Mouse (Mus musculus) MEL (cell line): ENCODE measurements around the gene Syt1. TPM values are rescaled to one million over a fixed set of nuclear protein-coding genes. Genes with fewer than 3 reads are reported as not detected.

Source experiments
- DNase-seq: peaks from one replicate; pipeline ENCODE4 v3.0.0; 2011; ENCODE audit warnings: low read depth, low spot score
- H3K27ac ChIP-seq: 2 replicates; pipeline ENCODE4 v1.5.1; 2012; ENCODE audit warnings: low read depth, mild to moderate bottlenecking, control low read depth, low read length, moderate library complexity; ENCODE audit not compliant: control insufficient read depth
- H3K27me3 ChIP-seq, 2 experiments: fragments of 150-350 bp in 1 of 2; sonication (generic) in 1 of 2; 2 replicates each; pipeline ENCODE4 v1.6.1; 2012; ENCODE audit warnings: low read length in 2 of 2, mild to moderate bottlenecking in 2 of 2, improper control_type of control experiment in 1 of 2, moderate library complexity in 1 of 2; ENCODE audit not compliant: insufficient read depth in 2 of 2, control insufficient read depth in 1 of 2
- H3K36me3 ChIP-seq, 2 experiments: 2 replicates each; pipeline ENCODE4 v1.6.1; 2012 to 2014; ENCODE audit warnings: low read length in 2 of 2, improper control_type of control experiment in 1 of 2, inconsistent platforms in 1 of 2, mild to moderate bottlenecking in 1 of 2; ENCODE audit not compliant: insufficient read depth in 2 of 2, control insufficient read depth in 1 of 2
- H3K4me1 ChIP-seq, 2 experiments: fragments of 150-350 bp in 1 of 2; sonication (generic) in 1 of 2; 2 replicates each; pipeline ENCODE4 v1.6.1; 2012; ENCODE audit warnings: low read length in 2 of 2, improper control_type of control experiment in 1 of 2, mild to moderate bottlenecking in 1 of 2; ENCODE audit not compliant: insufficient read depth in 2 of 2, control insufficient read depth in 1 of 2
- H3K4me3 ChIP-seq, 2 experiments: fragments of 150-350 bp in 1 of 2; sonication (generic) in 1 of 2; 2 replicates each; pipeline ENCODE4 v1.5.1; 2012; ENCODE audit warnings: low read depth in 2 of 2, low read length in 2 of 2, mild to moderate bottlenecking in 2 of 2, moderate library complexity in 2 of 2, control low read depth in 1 of 2, improper control_type of control experiment in 1 of 2; ENCODE audit not compliant: control insufficient read depth in 1 of 2, insufficient read depth in 1 of 2
- H3K79me2 ChIP-seq: 2 replicates; pipeline ENCODE4 v1.6.1; 2012; ENCODE audit warnings: mild to moderate bottlenecking, low read length, moderate library complexity; ENCODE audit not compliant: control insufficient read depth, poor library complexity, insufficient read depth
- H3K9ac ChIP-seq: 2 replicates; pipeline ENCODE4 v1.6.1; 2012; ENCODE audit warnings: low read depth, mild to moderate bottlenecking, control low read depth, low read length, moderate library complexity; ENCODE audit not compliant: control insufficient read depth, poor library complexity, severe bottlenecking
- H3K9me3 ChIP-seq: fragments of 150-350 bp; sonication (generic); replicated peaks from 2 replicates; pipeline ENCODE4 v1.6.1; 2012; ENCODE audit warnings: mild to moderate bottlenecking, low read length, improper control_type of control experiment, moderate library complexity; ENCODE audit not compliant: insufficient read depth
- BHLHE40 ChIP-seq: IDR thresholded peaks from 2 replicates; pipeline ENCODE4 v1.6.1; 2012; ENCODE audit warnings: low read depth, mild to moderate bottlenecking, inconsistent platforms, low read length, improper control_type of control experiment, borderline replicate concordance
- CHD2 ChIP-seq: IDR thresholded peaks from 2 replicates; pipeline ENCODE4 v1.6.1; 2011; ENCODE audit warnings: low read length, improper control_type of control experiment
- CTCF ChIP-seq, 3 experiments: IDR thresholded peaks in 2 of 3; conservative IDR thresholded peaks in 1 of 3; 2 replicates each; pipeline ENCODE4 v1.5.1; 2011 to 2012; ENCODE audit warnings: low read length in 3 of 3, low read depth in 2 of 3, mild to moderate bottlenecking in 2 of 3, improper control_type of control experiment in 1 of 3, inconsistent platforms in 1 of 3, mixed read lengths in 1 of 3, moderate library complexity in 1 of 3; ENCODE audit not compliant: control insufficient read depth in 1 of 3, insufficient read depth in 1 of 3, poor library complexity in 1 of 3, severe bottlenecking in 1 of 3
- ELF1 ChIP-seq: IDR thresholded peaks from 2 replicates; pipeline ENCODE4 v1.6.1; 2014; ENCODE audit warnings: low read depth, mild to moderate bottlenecking, inconsistent platforms, low read length, improper control_type of control experiment, moderate library complexity
- EP300 ChIP-seq, 2 experiments: IDR thresholded peaks; 2 replicates each; pipeline ENCODE4 v1.6.1; 2011; ENCODE audit warnings: improper control_type of control experiment in 2 of 2, low read length in 2 of 2, low read depth in 1 of 2, mild to moderate bottlenecking in 1 of 2
- ETS1 ChIP-seq: IDR thresholded peaks from 2 replicates; pipeline ENCODE4 v1.6.1; 2012; ENCODE audit warnings: low read depth, mild to moderate bottlenecking, inconsistent platforms, low read length, improper control_type of control experiment, moderate library complexity
- GATA1 ChIP-seq: IDR thresholded peaks from 2 replicates; pipeline ENCODE4 v1.6.1; 2011; ENCODE audit warnings: low read depth, low read length, improper control_type of control experiment
- JUND ChIP-seq: IDR thresholded peaks from 2 replicates; pipeline ENCODE4 v1.6.1; 2011; ENCODE audit warnings: low read depth, mild to moderate bottlenecking, improper control_type of control experiment, low read length
- KAT2A ChIP-seq: conservative IDR thresholded peaks from 2 replicates; pipeline ENCODE4 v1.6.1; 2012; ENCODE audit warnings: low read depth, low read length, improper control_type of control experiment, inconsistent platforms
- MAFK ChIP-seq: IDR thresholded peaks from 2 replicates; pipeline ENCODE4 v1.6.1; 2011; ENCODE audit warnings: low read depth, mild to moderate bottlenecking, low read length, improper control_type of control experiment, borderline replicate concordance
- MAX ChIP-seq: IDR thresholded peaks from 2 replicates; pipeline ENCODE4 v1.6.1; 2011; ENCODE audit warnings: low read length, improper control_type of control experiment
- MEF2A ChIP-seq: IDR thresholded peaks from 2 replicates; pipeline ENCODE4 v1.6.1; 2014; ENCODE audit warnings: low read depth, mild to moderate bottlenecking, inconsistent platforms, low read length, improper control_type of control experiment; ENCODE audit not compliant: poor library complexity, insufficient replicate concordance, severe bottlenecking; ENCODE audit errors: extremely low read depth
- NELFE ChIP-seq: IDR thresholded peaks from 2 replicates; pipeline ENCODE4 v1.6.1; 2011; ENCODE audit warnings: low read depth, low read length, improper control_type of control experiment
- NRF1 ChIP-seq: IDR thresholded peaks from 2 replicates; pipeline ENCODE4 v1.6.1; 2014; ENCODE audit warnings: low read depth, mild to moderate bottlenecking, inconsistent platforms, low read length, improper control_type of control experiment, moderate library complexity; ENCODE audit not compliant: poor library complexity, insufficient read depth, severe bottlenecking
- POLR2AphosphoS2 ChIP-seq: IDR thresholded peaks from 2 replicates; pipeline ENCODE4 v1.6.1; 2011; ENCODE audit warnings: low read length, improper control_type of control experiment
- TAL1 ChIP-seq: IDR thresholded peaks from 2 replicates; pipeline ENCODE4 v1.6.1; 2012; ENCODE audit warnings: mild to moderate bottlenecking, inconsistent platforms, low read length, moderate library complexity, mixed read lengths
- TBP ChIP-seq: IDR thresholded peaks from 2 replicates; pipeline ENCODE4 v1.8.0; 2011; ENCODE audit warnings: low read depth, low read length, improper control_type of control experiment
- TCF12 ChIP-seq: IDR thresholded peaks from 2 replicates; pipeline ENCODE4 v1.6.1; 2014; ENCODE audit warnings: low read depth, mild to moderate bottlenecking, inconsistent platforms, low read length, improper control_type of control experiment, moderate library complexity
- UBTF ChIP-seq: IDR thresholded peaks from 2 replicates; pipeline ENCODE4 v1.6.1; 2012; ENCODE audit warnings: low read depth, mild to moderate bottlenecking, inconsistent platforms, low read length, improper control_type of control experiment, moderate library complexity, borderline replicate concordance; ENCODE audit not compliant: insufficient read depth
- USF1 ChIP-seq: IDR thresholded peaks from 2 replicates; pipeline ENCODE4 v1.6.1; 2014; ENCODE audit warnings: low read depth, mild to moderate bottlenecking, inconsistent platforms, low read length, improper control_type of control experiment, moderate library complexity
- USF2 ChIP-seq, 2 experiments: IDR thresholded peaks; 2 replicates each; pipeline ENCODE4 v1.6.1; 2011 to 2012; ENCODE audit warnings: improper control_type of control experiment in 2 of 2, low read length in 2 of 2, borderline replicate concordance in 1 of 2, inconsistent platforms in 1 of 2, low read depth in 1 of 2, mild to moderate bottlenecking in 1 of 2; ENCODE audit not compliant: insufficient read depth in 1 of 2
- ZC3H11A ChIP-seq: IDR thresholded peaks from 2 replicates; pipeline ENCODE4 v1.6.1; 2012; ENCODE audit warnings: low read depth, mild to moderate bottlenecking, inconsistent platforms, low read length, improper control_type of control experiment
- ZKSCAN1 ChIP-seq: IDR thresholded peaks from 2 replicates; pipeline ENCODE4 v1.6.1; 2012; ENCODE audit warnings: low read depth, mild to moderate bottlenecking, inconsistent platforms, low read length, improper control_type of control experiment, moderate library complexity
- ZMIZ1 ChIP-seq: IDR thresholded peaks from 2 replicates; pipeline ENCODE4 v1.6.1; 2012; ENCODE audit warnings: low read depth, mild to moderate bottlenecking, inconsistent platforms, low read length, improper control_type of control experiment, moderate library complexity
- polyA plus RNA-seq, 2 experiments: library from polyadenylated mRNA; stranded (reverse) in 1 of 2; unstranded in 1 of 2; fragments of >175 nt in 1 of 2; fragments of >200 nt in 1 of 2; gene quantifications; 2 replicates each; pipeline versions ENCODE4 v1.2.1 to v1.2.4; 2012; ENCODE audit warnings: low replicate concordance in 2 of 2, low read depth in 1 of 2; ENCODE audit not compliant: insufficient read length in 2 of 2, insufficient read depth in 1 of 2, missing spikeins in 1 of 2
- total RNA-seq: library from RNA; depleted of rRNA; stranded (reverse); fragments of 300-350 nt; gene quantifications from 2 replicates; pipeline ENCODE4 v1.2.3, GENCODE M21; 2012

Syt1 gene
- total and polyA plus RNA-seq, 3 experiments, result not detected

DNA sequence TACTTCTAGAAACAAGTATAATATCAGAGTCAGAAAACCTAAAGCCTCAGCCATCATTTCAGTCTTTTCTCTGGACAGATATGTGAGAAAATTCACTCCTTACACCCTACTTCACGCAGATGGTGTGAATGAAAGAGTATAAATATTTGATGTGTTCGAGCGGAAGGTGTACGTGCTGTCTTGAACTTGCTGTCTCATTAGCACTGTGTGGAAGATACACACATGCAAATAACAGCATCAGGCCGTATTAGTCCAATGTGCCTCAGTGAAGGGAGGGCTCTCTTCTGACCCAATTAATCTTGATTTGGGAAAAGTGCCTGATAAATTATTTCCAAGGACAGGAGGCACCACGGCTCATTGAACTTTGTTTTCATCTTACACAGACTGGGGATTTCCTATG lies 154.8 kb downstream of the Syt1 start:
- H3K36me3 ChIP-seq, result no peaks in the 10 kb centered on the region

DNA sequence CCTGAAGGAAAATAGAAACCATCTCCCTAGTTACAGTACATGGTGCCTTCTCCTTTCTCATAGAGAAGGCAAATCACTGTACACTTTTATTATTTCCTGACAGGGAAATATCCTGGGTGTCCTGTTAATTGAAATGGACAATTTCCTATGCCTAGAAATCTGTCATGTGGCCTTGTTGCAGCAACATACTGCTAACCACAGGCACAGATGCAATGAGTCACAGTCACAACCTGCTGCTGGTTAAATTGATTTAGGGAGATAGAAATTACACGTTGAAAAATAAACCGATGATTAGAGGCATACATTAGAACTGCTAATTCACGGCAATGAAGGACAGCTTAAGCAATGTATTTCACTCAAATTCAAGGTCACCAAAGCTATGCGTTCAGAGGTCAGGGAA lies 158.0 kb downstream of the Syt1 start:
- Histone ChIP-seq H3K4me3 (no peak overlapping the region), H3K9me3 (no peaks in the 10 kb centered on the region), H3K36me3 (no peaks in the 10 kb centered on the region), H3K9ac (no peak overlapping the region), H3K4me1 (no peaks in the 10 kb centered on the region), H3K27me3 (no peaks in the 10 kb centered on the region), H3K79me2 (no peaks in the 10 kb centered on the region), H3K27ac (no peak overlapping the region)
- TF ChIP-seq UBTF (no peak), MEF2A (no peak), ZKSCAN1 (no peak), KAT2A (no peak), NRF1 (no peak), USF1 (no peak), TBP (no peak), ZC3H11A (no peak), MAX (no peak), MAFK (no peak), CHD2 (no peak), JUND (no peak)
- no peak for DNase-seq

More for the DNA sequence above, 154.8 kb downstream of the Syt1 start:
- no peak for TF ChIP-seq MAFK
- TF ChIP-seq ZC3H11A, result no peak
- no peak for TF ChIP-seq BHLHE40
- TF ChIP-seq JUND, result no peak
- no peak for TF ChIP-seq ETS1
- no peak for TF ChIP-seq POLR2AphosphoS2
- no peak for TF ChIP-seq ELF1
- TF ChIP-seq CTCF (IDR thresholded peaks at IDR 0.05 in 2 of 3, conservative IDR thresholded peaks at IDR 0.05 in 1 of 3; ENCODE audit: control insufficient read depth in 1 of 3, insufficient read depth in 1 of 3, low read depth in 2 of 3, low read length in 3 of 3, poor library complexity in 1 of 3, severe bottlenecking in 1 of 3), result no peak
- TF ChIP-seq USF2 (IDR thresholded peaks at IDR 0.05; ENCODE audit: borderline replicate concordance in 1 of 2, insufficient read depth in 1 of 2, low read depth in 1 of 2, low read length in 2 of 2), result no peak
- no peak for TF ChIP-seq NELFE
- TF ChIP-seq TCF12, result no peak
- no peak for TF ChIP-seq KAT2A
- no peak for TF ChIP-seq UBTF
- no peak for TF ChIP-seq GATA1
- no peak for TF ChIP-seq ZMIZ1
- TF ChIP-seq EP300 (IDR thresholded peaks at IDR 0.05; ENCODE audit: low read depth in 1 of 2, low read length in 2 of 2), result no peak
- TF ChIP-seq TAL1, result no peak
- no peak for TF ChIP-seq MAX
- Histone ChIP-seq H3K4me1 (no peaks in the 10 kb centered on the region), H3K4me3 (no peak overlapping the region), H3K27me3 (no peaks in the 10 kb centered on the region), H3K9me3 (no peaks in the 10 kb centered on the region), H3K79me2 (no peaks in the 10 kb centered on the region), H3K9ac (no peak overlapping the region), H3K27ac (no peak overlapping the region)
- DNase-seq, result no peak
